Mouse (Mus musculus) cerebellum, postnatal 10 days (tissue): ENCODE results near the gene Cblc.
A peak's percentile ranks its signal among the peaks of the same experiment; 100 is the strongest.

Source experiments
- DNase-seq, 2 experiments: peaks; one replicate each; pipeline ENCODE4 v3.0.0; 2021; ENCODE audit warnings: mixed read lengths in 2 of 2

The Cblc gene

GRCm38 (mm10) chr7:19796697-19797588 is at the start of gene Cblc:
Gene Cblc, minus strand, starts transcription at chr7:19796809.
- DNase-seq: peak; percentile 77 to 78

- no peak for DNase-seq
Measured at GRCm38 (mm10) chr7:19844521-19845171, 48.0 kb upstream of the Cblc start.

- peak; percentile 75 to 80 for DNase-seq
Measured at GRCm38 (mm10) chr7:19843561-19843960, 47.0 kb upstream of the Cblc start.

GRCm38 (mm10) chr7:19842885-19843504 is 46.4 kb upstream of the Cblc start:
- DNase-seq: no peak

- DNase-seq: no peak
Measured at GRCm38 (mm10) chr7:19841686-19842413, 45.2 kb upstream of the Cblc start.

- no peak for DNase-seq
Measured at GRCm38 (mm10) chr7:19840936-19841335, 44.3 kb upstream of the Cblc start.

GRCm38 (mm10) chr7:19840371-19840770 is 43.8 kb upstream of the Cblc start:
- DNase-seq: no peak

GRCm38 (mm10) chr7:19836843-19837242 is 40.2 kb upstream of the Cblc start:
- no peak for DNase-seq

GRCm38 (mm10) chr7:19834055-19834454 is 37.4 kb upstream of the Cblc start:
- no peak for DNase-seq

- DNase-seq: no peak
Measured at GRCm38 (mm10) chr7:19831837-19832236, 35.2 kb upstream of the Cblc start.

- DNase-seq: peak; percentile 60 to 72
Measured at GRCm38 (mm10) chr7:19830682-19831156, 34.1 kb upstream of the Cblc start.

GRCm38 (mm10) chr7:19829694-19830093 is 33.1 kb upstream of the Cblc start:
- no peak for DNase-seq

- no peak for DNase-seq
Measured at GRCm38 (mm10) chr7:19826756-19827155, 30.1 kb upstream of the Cblc start.

GRCm38 (mm10) chr7:19824182-19824973 is 27.8 kb upstream of the Cblc start:
- DNase-seq: peak; percentile 48 to 59

- no peak for DNase-seq
Measured at GRCm38 (mm10) chr7:19823256-19824181, 26.9 kb upstream of the Cblc start.

- DNase-seq: no peak
Measured at GRCm38 (mm10) chr7:19822604-19823058, 26.0 kb upstream of the Cblc start, which contains the start of gene Bcl3. Gene Bcl3, minus strand, starts transcription at chr7:19822770.

- no peak for DNase-seq
Measured at GRCm38 (mm10) chr7:19822193-19822592, 25.6 kb upstream of the Cblc start.

- no peak for DNase-seq
Measured at GRCm38 (mm10) chr7:19821633-19822032, 25.0 kb upstream of the Cblc start.

- no peak for DNase-seq
Measured at GRCm38 (mm10) chr7:19820347-19821048, 23.9 kb upstream of the Cblc start.

GRCm38 (mm10) chr7:19818875-19819274 is 22.3 kb upstream of the Cblc start:
- no peak for DNase-seq
